Mouse (Mus musculus) erythroid progenitor cell, adult 5-6 weeks (primary cell): ENCODE measurements around the gene Utp3. TPM values are rescaled to one million over a fixed set of nuclear protein-coding genes. Genes with fewer than 3 reads are reported as not detected.

Source experiments
- ATAC-seq: replicated peaks from 2 replicates; pipeline ENCODE4 v1.8.0; 2016; ENCODE audit warnings: moderate number of reproducible peaks, mild to moderate bottlenecking, moderate TSS enrichment, inconsistent platforms; ENCODE audit not compliant: poor library complexity, low FRiP score, severe bottlenecking
- total RNA-seq, 2 experiments: library from RNA; stranded (forward) in 1 of 2; stranded (reverse) in 1 of 2; fragments of 150-400 nt in 1 of 2; fragments of 186-747, 209-891 nt in 1 of 2; gene quantifications; 2 replicates each; pipeline versions ENCODE4 v1.2.3 to v1.2.4; 2015 to 2017; ENCODE audit warnings: low replicate concordance in 2 of 2

Utp3 gene
- total RNA-seq, 2 experiments from 2014 or later, result 28.7 to 36.5 TPM

DNA sequence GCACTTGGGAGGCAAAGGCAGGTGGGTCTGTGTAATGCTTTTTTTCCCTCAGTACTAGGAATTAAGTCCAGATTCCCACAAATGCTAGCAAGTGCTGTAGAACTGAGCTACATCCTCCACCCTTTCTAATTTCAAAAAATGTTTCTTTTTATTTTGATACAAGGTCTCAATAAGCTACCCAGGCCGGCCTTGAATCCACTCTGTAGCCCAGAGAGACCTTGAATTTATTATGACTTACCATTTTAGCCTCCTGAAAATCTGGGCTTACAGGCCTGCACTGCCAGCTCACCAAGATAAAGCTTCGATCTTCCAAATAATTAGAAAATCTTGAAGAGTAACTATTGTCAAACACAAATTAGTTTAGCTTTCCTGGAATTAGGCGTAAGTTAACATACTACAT is 49.8 kb downstream of the Utp3 start:
- ATAC-seq, result no peak

DNA sequence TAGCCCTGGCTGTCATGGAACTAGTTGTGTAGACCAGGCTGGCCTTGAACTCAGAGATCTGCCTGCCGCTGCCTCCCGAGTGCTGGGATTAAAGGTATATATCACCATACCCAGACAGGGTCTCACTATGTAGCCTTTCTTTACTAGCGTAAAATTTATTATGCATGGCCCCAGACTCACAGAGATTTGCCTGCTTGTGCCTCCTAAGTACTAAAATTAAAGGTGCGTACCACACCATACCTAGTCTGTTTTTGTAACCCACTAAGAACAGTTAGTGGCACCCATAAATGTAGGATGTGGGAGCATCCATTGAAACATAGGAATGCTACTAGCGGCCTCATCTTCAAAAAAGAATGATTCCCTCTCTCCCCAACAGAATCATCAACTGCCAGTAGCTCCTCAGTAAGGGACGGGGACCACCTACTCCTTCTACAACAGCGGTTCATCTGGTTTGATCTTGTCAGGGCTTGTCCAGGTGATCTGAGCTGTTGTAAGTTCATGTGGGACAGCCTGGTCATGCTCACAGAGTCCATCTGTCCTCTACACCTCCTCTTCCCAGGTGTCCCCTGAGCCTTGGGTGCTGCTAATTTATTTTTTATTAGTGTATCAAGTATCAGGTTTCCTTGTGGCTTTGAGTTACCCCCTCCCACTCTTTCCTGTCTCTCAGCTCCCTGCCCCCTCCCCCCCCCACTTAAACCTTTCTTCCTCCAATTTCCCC is 50.5 kb downstream of the Utp3 start:
- ATAC-seq, result no peak

Other genes starting within 250 kb of the Utp3 start
- gene Prol1, start 237.2 kb upstream of the Utp3 start, total RNA-seq (2015; ENCODE audit: low replicate concordance), result not detected in 2 replicates
- gene Prol1, start 237.2 kb upstream of the Utp3 start, total RNA-seq (2017; ENCODE audit: low replicate concordance), result not detected in 2 replicates
- gene Amtn, start 178.4 kb upstream of the Utp3 start, total RNA-seq (2015; ENCODE audit: low replicate concordance), result not detected in 2 replicates
- gene Amtn, start 178.4 kb upstream of the Utp3 start, total RNA-seq (2017; ENCODE audit: low replicate concordance), result not detected in 2 replicates
- not detected in 2 replicates for gene Ambn, start 98.5 kb upstream of the Utp3 start, total RNA-seq (2015; ENCODE audit: low replicate concordance)
- gene Ambn, start 98.5 kb upstream of the Utp3 start, total RNA-seq (2017; ENCODE audit: low replicate concordance), result not detected in 2 replicates
- not detected in 2 replicates for gene Enam, start 66.5 kb upstream of the Utp3 start, total RNA-seq (2015; ENCODE audit: low replicate concordance)
- not detected in 2 replicates for gene Enam, start 66.5 kb upstream of the Utp3 start, total RNA-seq (2017; ENCODE audit: low replicate concordance)
- 33.2 and 58.7 TPM in 2 replicates for gene Jchain, start 26.6 kb upstream of the Utp3 start, total RNA-seq (2015; ENCODE audit: low replicate concordance)
- 23.1 and 23.7 TPM in 2 replicates for gene Jchain, start 26.6 kb upstream of the Utp3 start, total RNA-seq (2017; ENCODE audit: low replicate concordance)
- gene Rufy3, start 10.6 kb downstream of the Utp3 start, total RNA-seq (2015; ENCODE audit: low replicate concordance), result 0.36 and 0.42 TPM in 2 replicates
- gene Rufy3, start 10.6 kb downstream of the Utp3 start, total RNA-seq (2017; ENCODE audit: low replicate concordance), result 4.0 and 9.3 TPM in 2 replicates
- gene Grsf1, start 121.7 kb downstream of the Utp3 start, total RNA-seq (2015; ENCODE audit: low replicate concordance), result 18.4 and 21.4 TPM in 2 replicates
- gene Grsf1, start 121.7 kb downstream of the Utp3 start, total RNA-seq (2017; ENCODE audit: low replicate concordance), result 30.7 and 35.3 TPM in 2 replicates
- gene Mob1b, start 166.4 kb downstream of the Utp3 start, total RNA-seq (2015; ENCODE audit: low replicate concordance), result 28.1 and 57.8 TPM in 2 replicates
- 19.1 and 28.9 TPM in 2 replicates for gene Mob1b, start 166.4 kb downstream of the Utp3 start, total RNA-seq (2017; ENCODE audit: low replicate concordance)
- gene Dck, start 210.5 kb downstream of the Utp3 start, total RNA-seq (2015; ENCODE audit: low replicate concordance), result 222 and 280 TPM in 2 replicates
- 190 and 208 TPM in 2 replicates for gene Dck, start 210.5 kb downstream of the Utp3 start, total RNA-seq (2017; ENCODE audit: low replicate concordance)